Mouse (Mus musculus): ENCODE data around the gene Ap3s2.

DNA sequence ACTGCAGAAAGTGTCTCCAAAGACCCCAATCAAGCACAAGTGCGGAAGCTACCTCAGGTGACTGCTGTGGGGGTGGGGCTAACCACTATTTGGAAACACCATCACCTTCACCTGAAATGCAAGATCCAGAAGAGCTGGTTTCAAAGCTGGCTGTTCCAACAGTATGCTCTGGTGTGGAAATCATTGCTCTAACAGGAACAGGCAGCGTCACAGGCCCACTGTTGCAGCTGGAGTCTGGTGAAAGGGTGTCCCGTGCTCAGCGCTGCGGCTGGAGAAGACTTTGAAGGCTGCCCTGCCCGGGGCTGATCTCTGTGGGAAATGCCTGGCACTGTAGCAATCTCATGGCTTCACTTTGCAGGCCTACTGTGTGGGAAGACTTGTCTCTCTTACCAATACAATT is 47.0 kb downstream of the Ap3s2 start:
- TF ChIP-seq CHD2 (IDR thresholded peaks at IDR 0.05; ENCODE audit: low read depth, low read length): no peak
- TF ChIP-seq HCFC1 (IDR thresholded peaks at IDR 0.05; ENCODE audit: borderline replicate concordance, insufficient read depth, low read length): no peak
